In the genomic region with DNA sequence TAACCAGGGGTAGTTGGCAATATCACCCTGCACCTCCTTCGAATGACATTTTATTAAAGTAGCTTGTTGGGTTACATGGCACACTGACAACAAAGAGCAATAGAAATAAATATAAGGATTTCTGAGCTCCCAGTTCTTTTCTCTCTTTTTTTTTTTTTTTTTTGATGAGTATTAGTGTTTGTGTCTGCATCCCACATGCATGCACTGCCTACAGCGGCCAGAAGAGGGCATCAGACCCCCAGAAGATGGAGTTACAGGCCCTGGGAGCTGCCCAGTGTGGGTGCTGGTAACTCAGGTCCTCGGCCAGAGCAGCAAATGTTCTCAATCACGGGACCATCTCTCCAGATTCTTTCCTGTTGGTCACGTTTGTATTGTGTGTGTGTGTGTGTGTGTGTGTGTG, we compare ENCODE assay signal across 1 mouse cellular context.
TF ChIP-seq lines count a peak whose summit lies in the region.

No protein-coding gene starts in this region.

TF ChIP-seq in MEL, 35 proteins besides CTCF, POLR2A, EP300 and RAD21:
- TF ChIP-seq ZNF384 (IDR thresholded peaks at IDR 0.05; ENCODE audit: low read depth, low read length) (peak; percentile 86), JUND (IDR thresholded peaks at IDR 0.05; ENCODE audit: low read depth, low read length) (no peak), SMC3 (IDR thresholded peaks at IDR 0.05; ENCODE audit: low read depth, low read length) (peak; percentile 57), ZC3H11A (IDR thresholded peaks at IDR 0.05; ENCODE audit: low read depth, low read length) (peak; percentile 33; the same call in 1 of the 2 replicates), GABPA (IDR thresholded peaks at IDR 0.05; ENCODE audit: low read depth, low read length) (no peak)
TF ChIP-seq in MEL: peak in this region for 3.
